Mouse (Mus musculus) limb, embryonic 10.5 days (tissue): ENCODE results near the gene Myo16. TPM values are rescaled to one million over a fixed set of nuclear protein-coding genes. Genes with fewer than 3 reads are reported as not detected.

ENCODE experiments used
- DNase-seq: peaks from one replicate; pipeline ENCODE4 v3.0.0-alpha.2; 2017; ENCODE audit warnings: low spot score
- H3K27ac ChIP-seq: fragments of 300-500 bp; sonication (generic); 2 replicates; pipeline ENCODE4 v1.5.1; 2016; ENCODE audit warnings: mild to moderate bottlenecking
- H3K27me3 ChIP-seq: fragments of 300-500 bp; sonication (generic); 2 replicates; pipeline ENCODE4 v1.6.1; 2016; ENCODE audit warnings: low read depth, mild to moderate bottlenecking; ENCODE audit not compliant: poor library complexity, severe bottlenecking
- H3K36me3 ChIP-seq: fragments of 300-500 bp; sonication (generic); 2 replicates; pipeline ENCODE4 v1.6.1; 2016; ENCODE audit warnings: mild to moderate bottlenecking, moderate library complexity
- H3K4me1 ChIP-seq: fragments of 300-500 bp; sonication (generic); 2 replicates; pipeline ENCODE4 v1.6.1; 2016
- H3K4me3 ChIP-seq: fragments of 300-500 bp; sonication (generic); 2 replicates; pipeline ENCODE4 v1.5.1; 2016; ENCODE audit warnings: mild to moderate bottlenecking, moderate library complexity
- H3K9me3 ChIP-seq: fragments of 300-500 bp; sonication (generic); replicated peaks from 2 replicates; pipeline ENCODE4 v1.6.1; 2016; ENCODE audit warnings: mild to moderate bottlenecking
- WGBS: fragments of 180-500 bp; shearing (Covaris S2); methylation state at CpG from one replicate; pipeline ENCODE4 v1.1.7; 2016; 5-methylcytosine and 5-hydroxymethylcytosine counted together
- polyA plus RNA-seq: library from polyadenylated mRNA; unstranded; fragments of >200 nt; fragmentation: Nextera tagmentation; extraction: Ambion mirVana; gene quantifications from 2 replicates; pipeline ENCODE4 v1.2.1, GENCODE M21; 2016

The Myo16 gene
- polyA plus RNA-seq, 1 experiment from 2014 or later, result 0.20 TPM

- no peak for DNase-seq
- Histone ChIP-seq H3K36me3 (no peaks in the 10 kb centered on the region), H3K4me3 (no peak overlapping the region), H3K27me3 (no peaks in the 10 kb centered on the region), H3K27ac (no peak overlapping the region), H3K4me1 (peaks cover 4% of the 10 kb centered on the region; the same call in 1 of the 2 replicates), H3K9me3 (no peaks in the 10 kb centered on the region)
- 83% methylated on average over 4 of the region's 4 CpGs for WGBS
Observed at GRCm38 (mm10) chr8:10521463-10521862, 367.8 kb downstream of the Myo16 start.

GRCm38 (mm10) chr8:10525686-10526085, 372.0 kb downstream of the Myo16 start:
- Histone ChIP-seq H3K4me1 (peaks cover 4% of the 10 kb centered on the region; the same call in 1 of the 2 replicates), H3K9me3 (no peaks in the 10 kb centered on the region), H3K4me3 (no peak overlapping the region), H3K27ac (no peak overlapping the region), H3K27me3 (no peaks in the 10 kb centered on the region), H3K36me3 (no peaks in the 10 kb centered on the region)
- no peak for DNase-seq
- 77% methylated on average over 4 of the region's 4 CpGs for WGBS

- H3K27me3 ChIP-seq, result no peaks in the 10 kb centered on the region
- no peak overlapping the region for H3K4me3 ChIP-seq
- H3K36me3 ChIP-seq, result no peaks in the 10 kb centered on the region
- DNase-seq, result no peak
- 87% methylated on average over 5 of the region's 5 CpGs for WGBS
- peaks cover 4% of the 10 kb centered on the region; the same call in 1 of the 2 replicates for H3K4me1 ChIP-seq
- no peak overlapping the region for H3K27ac ChIP-seq
- H3K9me3 ChIP-seq, result no peaks in the 10 kb centered on the region
Observed at GRCm38 (mm10) chr8:10526616-10527015, 372.9 kb downstream of the Myo16 start.

- no peak overlapping the region for H3K27ac ChIP-seq
- H3K9me3 ChIP-seq, result no peaks in the 10 kb centered on the region
- no peak overlapping the region for H3K4me3 ChIP-seq
- H3K36me3 ChIP-seq, result no peaks in the 10 kb centered on the region
- no peaks in the 10 kb centered on the region for H3K4me1 ChIP-seq
- DNase-seq, result no peak
- H3K27me3 ChIP-seq, result no peaks in the 10 kb centered on the region
- 85% methylated on average over 16 of the region's 16 CpGs for WGBS
Observed at GRCm38 (mm10) chr8:10534619-10535286, 381.0 kb downstream of the Myo16 start.

GRCm38 (mm10) chr8:10538319-10538718, 384.6 kb downstream of the Myo16 start:
- 74% methylated on average over 6 of the region's 6 CpGs for WGBS
- Histone ChIP-seq H3K4me1 (no peaks in the 10 kb centered on the region), H3K4me3 (no peak overlapping the region), H3K9me3 (no peaks in the 10 kb centered on the region), H3K36me3 (no peaks in the 10 kb centered on the region), H3K27me3 (no peaks in the 10 kb centered on the region), H3K27ac (no peak overlapping the region)
- DNase-seq, result no peak

GRCm38 (mm10) chr8:10539665-10540064, 386.0 kb downstream of the Myo16 start:
- WGBS, result 86% methylated on average over 4 of the region's 4 CpGs
- no peaks in the 10 kb centered on the region for H3K36me3 ChIP-seq
- no peak for DNase-seq

GRCm38 (mm10) chr8:10545890-10546289, 392.2 kb downstream of the Myo16 start:
- 94% methylated on average over 3 of the region's 3 CpGs for WGBS
- no peak for DNase-seq
- no peak overlapping the region for H3K27ac ChIP-seq
- no peaks in the 10 kb centered on the region for H3K4me1 ChIP-seq
- no peaks in the 10 kb centered on the region for H3K27me3 ChIP-seq
- H3K4me3 ChIP-seq, result no peak overlapping the region
- H3K36me3 ChIP-seq, result no peaks in the 10 kb centered on the region
- H3K9me3 ChIP-seq, result 0 out of 2 replicates have a peak, but pooled peaks cover 2% of the 10 kb centered on the region

More at GRCm38 (mm10) chr8:10539665-10540064, 386.0 kb downstream of the Myo16 start:
- Histone ChIP-seq H3K9me3 (0 out of 2 replicates have a peak, but pooled peaks cover 2% of the 10 kb centered on the region), H3K27ac (no peak overlapping the region), H3K27me3 (no peaks in the 10 kb centered on the region), H3K4me1 (no peaks in the 10 kb centered on the region), H3K4me3 (no peak overlapping the region)

GRCm38 (mm10) chr8:10546519-10546918, 392.8 kb downstream of the Myo16 start:
- WGBS, result 91% methylated on average over 8 of the region's 8 CpGs
- H3K36me3 ChIP-seq, result no peaks in the 10 kb centered on the region
- DNase-seq, result no peak
- H3K4me1 ChIP-seq, result no peaks in the 10 kb centered on the region
- no peak overlapping the region for H3K4me3 ChIP-seq
- H3K27ac ChIP-seq, result no peak overlapping the region
- H3K27me3 ChIP-seq, result no peaks in the 10 kb centered on the region
- H3K9me3 ChIP-seq, result 0 out of 2 replicates have a peak, but pooled peaks cover 2% of the 10 kb centered on the region

GRCm38 (mm10) chr8:10548003-10548584, 394.4 kb downstream of the Myo16 start:
- H3K27me3 ChIP-seq, result no peaks in the 10 kb centered on the region
- WGBS, result 81% methylated on average over 9 of the region's 9 CpGs
- no peak overlapping the region for H3K4me3 ChIP-seq

GRCm38 (mm10) chr8:10549434-10549833, 395.7 kb downstream of the Myo16 start:
- 98% methylated on average over 3 of the region's 3 CpGs for WGBS
- no peaks in the 10 kb centered on the region for H3K27me3 ChIP-seq

More at GRCm38 (mm10) chr8:10548003-10548584, 394.4 kb downstream of the Myo16 start:
- no peaks in the 10 kb centered on the region for H3K36me3 ChIP-seq
- H3K27ac ChIP-seq, result no peak overlapping the region
- H3K4me1 ChIP-seq, result no peaks in the 10 kb centered on the region
- DNase-seq, result no peak
- 0 out of 2 replicates have a peak, but pooled peaks cover 2% of the 10 kb centered on the region for H3K9me3 ChIP-seq

GRCm38 (mm10) chr8:10557961-10558360, 404.2 kb downstream of the Myo16 start:
- DNase-seq, result no peak
- no peak overlapping the region for H3K4me3 ChIP-seq
- no peaks in the 10 kb centered on the region for H3K27me3 ChIP-seq
- H3K27ac ChIP-seq, result no peak overlapping the region
- WGBS, result 81% methylated on average over 7 of the region's 7 CpGs
- no peaks in the 10 kb centered on the region for H3K36me3 ChIP-seq
- H3K9me3 ChIP-seq, result no peaks in the 10 kb centered on the region
- no peaks in the 10 kb centered on the region; the same call in 1 of the 2 replicates for H3K4me1 ChIP-seq

More at GRCm38 (mm10) chr8:10549434-10549833, 395.7 kb downstream of the Myo16 start:
- H3K9me3 ChIP-seq, result no peaks in the 10 kb centered on the region
- no peak overlapping the region for H3K27ac ChIP-seq
- DNase-seq, result no peak
- no peaks in the 10 kb centered on the region for H3K36me3 ChIP-seq
- no peak overlapping the region for H3K4me3 ChIP-seq
- no peaks in the 10 kb centered on the region for H3K4me1 ChIP-seq

- H3K27ac ChIP-seq, result no peak overlapping the region
- H3K4me1 ChIP-seq, result no peaks in the 10 kb centered on the region; the same call in 1 of the 2 replicates
- no peaks in the 10 kb centered on the region for H3K27me3 ChIP-seq
- DNase-seq, result no peak
- no peaks in the 10 kb centered on the region for H3K36me3 ChIP-seq
- no peak overlapping the region for H3K4me3 ChIP-seq
- 94% methylated on average over 6 of the region's 6 CpGs for WGBS
- no peaks in the 10 kb centered on the region for H3K9me3 ChIP-seq
Observed at GRCm38 (mm10) chr8:10559479-10559878, 405.8 kb downstream of the Myo16 start.

GRCm38 (mm10) chr8:10561616-10562015, 407.9 kb downstream of the Myo16 start:
- no peaks in the 10 kb centered on the region for H3K36me3 ChIP-seq
- no peaks in the 10 kb centered on the region for H3K27me3 ChIP-seq
- no peaks in the 10 kb centered on the region for H3K9me3 ChIP-seq
- DNase-seq, result no peak
- H3K4me1 ChIP-seq, result no peaks in the 10 kb centered on the region; the same call in 1 of the 2 replicates
- 77% methylated on average over 5 of the region's 5 CpGs for WGBS
- no peak overlapping the region for H3K4me3 ChIP-seq
- H3K27ac ChIP-seq, result no peak overlapping the region
